Mouse (Mus musculus) left cerebral cortex, adult 18-20 months (tissue): ENCODE results near the gene Gm572. TPM values are rescaled to one million over a fixed set of nuclear protein-coding genes. Genes with fewer than 3 reads are reported as not detected.

Experiments
- DNase-seq, 2 experiments: peaks; one replicate each; pipeline ENCODE4 v3.0.0; 2021 to 2022; ENCODE audit warnings: low spot score in 2 of 2, mixed read lengths in 1 of 2
- long read RNA-seq, 2 experiments: library from polyadenylated mRNA; stranded (forward); transcript quantifications; one replicate each; pipeline ENCODE4 v2.0.0; 2021
- total RNA-seq, 2 experiments: library from RNA; stranded (reverse); gene quantifications; 2 replicates each; pipeline ENCODE4 v1.2.3; 2021

The Gm572 gene
- total RNA-seq, result not detected
- long read RNA-seq, experiment 1, result 0 reads
- long read RNA-seq, experiment 2, result 0 reads

GRCm38 (mm10) chr4:148643291-148644156 is at the start of gene Gm572:
Gene Gm572, plus strand, starts transcription at chr4:148643317.
- DNase-seq, result no peak

GRCm38 (mm10) chr4:148593996-148594395 is 49.1 kb upstream of the Gm572 start:
- no peak for DNase-seq

- DNase-seq, result no peak
These were observed 47.2 kb upstream of the Gm572 start for GRCm38 (mm10) chr4:148595916-148596315.

- no peak for DNase-seq
These were observed 46.4 kb upstream of the Gm572 start for GRCm38 (mm10) chr4:148596731-148597130.

- no peak for DNase-seq
These were observed 44.3 kb upstream of the Gm572 start for GRCm38 (mm10) chr4:148598826-148599225.

- no peak for DNase-seq
These were observed 42.8 kb upstream of the Gm572 start for GRCm38 (mm10) chr4:148600316-148600715.

- DNase-seq, result no peak
These were observed 41.2 kb upstream of the Gm572 start for GRCm38 (mm10) chr4:148601871-148602270.

GRCm38 (mm10) chr4:148602357-148603120 is 40.6 kb upstream of the Gm572 start, which contains the start of gene Masp2:
Gene Masp2, plus strand, starts transcription at chr4:148602554.
- no peak for DNase-seq

- DNase-seq, result no peak
These were observed 39.6 kb upstream of the Gm572 start for GRCm38 (mm10) chr4:148603376-148604139.

- DNase-seq, result peak; percentile 70 to 83
These were observed 39.0 kb upstream of the Gm572 start for GRCm38 (mm10) chr4:148604141-148604540.

- DNase-seq, result peak in 1 of 2 experiments; percentile 50
These were observed 38.5 kb upstream of the Gm572 start for GRCm38 (mm10) chr4:148604541-148605165.

GRCm38 (mm10) chr4:148607758-148608157 is 35.4 kb upstream of the Gm572 start:
- peak; percentile 82 to 86 for DNase-seq

- DNase-seq, result no peak
These were observed 33.3 kb upstream of the Gm572 start for GRCm38 (mm10) chr4:148609805-148610204.

GRCm38 (mm10) chr4:148610631-148611364 is 32.3 kb upstream of the Gm572 start:
- DNase-seq, result no peak

GRCm38 (mm10) chr4:148612557-148612956 is 30.6 kb upstream of the Gm572 start:
- no peak for DNase-seq

- DNase-seq, result no peak
These were observed 29.4 kb upstream of the Gm572 start for GRCm38 (mm10) chr4:148613738-148614137.

GRCm38 (mm10) chr4:148619805-148620204 is 23.3 kb upstream of the Gm572 start:
- DNase-seq, result no peak

GRCm38 (mm10) chr4:148620718-148621117 is 22.4 kb upstream of the Gm572 start:
- DNase-seq, result no peak

- no peak for DNase-seq
These were observed 20.6 kb upstream of the Gm572 start for GRCm38 (mm10) chr4:148622485-148622884.

- DNase-seq, result no peak
These were observed 19.5 kb upstream of the Gm572 start for GRCm38 (mm10) chr4:148623609-148624008.
